Mouse (Mus musculus): Measurements from ENCODE around the gene Gm20683.

Gm20683 gene

GRCm38 (mm10) chr17:25796211-25796771 is 45.3 kb downstream of the Gm20683 start:
- DNase-seq (ENCODE audit: low spot score in 2 of 2), result no peak

- DNase-seq (ENCODE audit: low spot score in 2 of 2), result no peak
These were observed 45.9 kb downstream of the Gm20683 start, which contains the start of gene AC134908.4 for GRCm38 (mm10) chr17:25795609-25796092. TSS of gene AC134908.4 (minus strand) at chr17:25795659.

GRCm38 (mm10) chr17:25794998-25795397 is 46.6 kb downstream of the Gm20683 start:
- no peak for DNase-seq (ENCODE audit: low spot score in 2 of 2)

- no peak for DNase-seq (ENCODE audit: low spot score in 2 of 2)
These were observed 47.4 kb downstream of the Gm20683 start for GRCm38 (mm10) chr17:25794197-25794596.

GRCm38 (mm10) chr17:25792615-25793014 is 48.9 kb downstream of the Gm20683 start, which contains the start of gene Fam173a:
TSS of gene Fam173a (minus strand) at chr17:25792901.
- peak in 1 of 2 experiments; percentile 43 for DNase-seq (ENCODE audit: low spot score in 2 of 2)

- DNase-seq (ENCODE audit: low spot score in 2 of 2), result peak; percentile 74 to 87
These were observed 49.6 kb downstream of the Gm20683 start for GRCm38 (mm10) chr17:25791843-25792527.

- DNase-seq (ENCODE audit: low spot score in 2 of 2), result no peak
These were observed 50.2 kb downstream of the Gm20683 start for GRCm38 (mm10) chr17:25791320-25791842.

- DNase-seq (ENCODE audit: low spot score in 2 of 2), result no peak
These were observed 54.6 kb downstream of the Gm20683 start for GRCm38 (mm10) chr17:25786781-25787504.

GRCm38 (mm10) chr17:25786280-25786679 is 55.3 kb downstream of the Gm20683 start, which contains the start of gene Ccdc78:
TSS of gene Ccdc78 (plus strand) at chr17:25786580.
- DNase-seq (ENCODE audit: low spot score in 2 of 2), result no peak

- DNase-seq (ENCODE audit: low spot score in 2 of 2), result peak; percentile 90 to 94
These were observed 56.2 kb downstream of the Gm20683 start, which contains the start of gene Haghl for GRCm38 (mm10) chr17:25785281-25785745. TSS of gene Haghl (minus strand) at chr17:25785673.

Data from urinary bladder, adult 18-20 months (tissue).